Mouse (Mus musculus) heart, embryonic 12.5 days (tissue): ENCODE data around the gene Ndst2. TPM values are rescaled to one million over a fixed set of nuclear protein-coding genes. Genes with fewer than 3 reads are reported as not detected.

Experiments
- ATAC-seq: fragments of 200-750 bp; cut with Nextera tagmentation; 2 replicates; pipeline ENCODE4 v1.8.0; 2017; ENCODE audit warnings: moderate TSS enrichment, moderate library complexity; ENCODE audit not compliant: insufficient number of reproducible peaks, low FRiP score
- H3K27ac ChIP-seq: fragments of 300-500 bp; sonication (generic); 2 replicates; pipeline ENCODE4 v1.5.1; 2016; ENCODE audit warnings: mild to moderate bottlenecking, moderate library complexity; ENCODE audit not compliant: poor library complexity, severe bottlenecking
- H3K27me3 ChIP-seq: fragments of 300-500 bp; sonication (generic); replicated peaks from 2 replicates; pipeline ENCODE4 v1.6.1; 2016; ENCODE audit warnings: mild to moderate bottlenecking, moderate library complexity
- H3K36me3 ChIP-seq: fragments of 300-500 bp; sonication (generic); 2 replicates; pipeline ENCODE4 v1.6.1; 2016; ENCODE audit warnings: mild to moderate bottlenecking, moderate library complexity
- H3K4me1 ChIP-seq: fragments of 300-500 bp; sonication (generic); replicated peaks from 2 replicates; pipeline ENCODE4 v1.6.1; 2016; ENCODE audit warnings: mild to moderate bottlenecking
- H3K4me2 ChIP-seq: fragments of 300-500 bp; sonication (generic); 2 replicates; pipeline ENCODE4 v1.6.1; 2016; ENCODE audit warnings: mild to moderate bottlenecking, moderate library complexity
- H3K4me3 ChIP-seq: fragments of 300-500 bp; sonication (generic); 2 replicates; pipeline ENCODE4 v1.5.1; 2016; ENCODE audit warnings: mild to moderate bottlenecking
- H3K9ac ChIP-seq: fragments of 300-500 bp; sonication (generic); 2 replicates; pipeline ENCODE4 v1.6.1; 2016; ENCODE audit warnings: mild to moderate bottlenecking, moderate library complexity
- H3K9me3 ChIP-seq: fragments of 300-500 bp; sonication (generic); replicated peaks from 2 replicates; pipeline ENCODE4 v1.6.1; 2016; ENCODE audit warnings: mild to moderate bottlenecking, moderate library complexity
- WGBS: fragments of 180-500 bp; shearing (Covaris S2); methylation state at CpG from one replicate; pipeline ENCODE4 v1.1.7; 2016; 5-methylcytosine and 5-hydroxymethylcytosine counted together
- polyA plus RNA-seq: library from polyadenylated mRNA; unstranded; fragments of >200 nt; fragmentation: Nextera tagmentation; extraction: Ambion mirVana; gene quantifications from 2 replicates; pipeline ENCODE4 v1.2.1, GENCODE M21; 2016

Ndst2 gene
- polyA plus RNA-seq, 1 experiment from 2014 or later = 18.8 TPM

- Histone ChIP-seq H3K27me3 (no peaks in the 10 kb centered on the region), H3K9me3 (no peaks in the 10 kb centered on the region), H3K36me3 (peaks cover 75% of the 10 kb centered on the region), H3K27ac (peak overlapping the region; percentile 92), H3K4me1 (peaks cover 39% of the 10 kb centered on the region), H3K4me3 (no peak overlapping the region), H3K9ac (peak overlapping the region; percentile 45), H3K4me2 (no peak overlapping the region)
- WGBS = 14% methylated on average over 12 of the region's 12 CpGs
- ATAC-seq = peak; percentile 71
Measured at GRCm38 (mm10) chr14:20765642-20766258, 31.4 kb upstream of the Ndst2 start.

GRCm38 (mm10) chr14:20764942-20765341 lies 30.6 kb upstream of the Ndst2 start:
- H3K36me3 ChIP-seq = peaks cover 75% of the 10 kb centered on the region
- 70% methylated on average over 5 of the region's 5 CpGs for WGBS
- no peak overlapping the region for H3K4me3 ChIP-seq
- peak overlapping the region; percentile 45 for H3K9ac ChIP-seq
- peak overlapping the region; percentile 92 for H3K27ac ChIP-seq
- no peaks in the 10 kb centered on the region for H3K9me3 ChIP-seq
- no peak for ATAC-seq
- H3K27me3 ChIP-seq = no peaks in the 10 kb centered on the region
- H3K4me2 ChIP-seq = no peak overlapping the region
- peaks cover 39% of the 10 kb centered on the region for H3K4me1 ChIP-seq

GRCm38 (mm10) chr14:20758768-20759435 lies 24.5 kb upstream of the Ndst2 start:
- Histone ChIP-seq H3K9ac (no peak overlapping the region), H3K36me3 (peaks cover 99% of the 10 kb centered on the region), H3K4me1 (peaks cover 13% of the 10 kb centered on the region), H3K4me3 (no peak overlapping the region), H3K27me3 (no peaks in the 10 kb centered on the region), H3K27ac (no peak overlapping the region), H3K4me2 (no peak overlapping the region), H3K9me3 (no peaks in the 10 kb centered on the region)
- 49% methylated on average over 8 of the region's 8 CpGs for WGBS
- no peak for ATAC-seq

- H3K4me3 ChIP-seq = no peak overlapping the region
- 93% methylated on average over 22 of the region's 22 CpGs for whole genome bisulfite sequencing
- ATAC-seq = no peak
- H3K4me1 ChIP-seq = peaks cover 10% of the 10 kb centered on the region
- no peak overlapping the region for H3K27ac ChIP-seq
- H3K4me2 ChIP-seq = no peak overlapping the region
- H3K36me3 ChIP-seq = peaks cover 98% of the 10 kb centered on the region
- H3K27me3 ChIP-seq = no peaks in the 10 kb centered on the region
- no peak overlapping the region for H3K9ac ChIP-seq
- H3K9me3 ChIP-seq = no peaks in the 10 kb centered on the region
Measured at GRCm38 (mm10) chr14:20757370-20757907, 23.1 kb upstream of the Ndst2 start.

GRCm38 (mm10) chr14:20753792-20754191 lies 19.4 kb upstream of the Ndst2 start:
- Histone ChIP-seq H3K9ac (no peak overlapping the region), H3K27ac (no peak overlapping the region), H3K4me2 (no peak overlapping the region), H3K27me3 (no peaks in the 10 kb centered on the region), H3K36me3 (peaks cover 61% of the 10 kb centered on the region), H3K4me1 (peaks cover 22% of the 10 kb centered on the region), H3K4me3 (no peak overlapping the region), H3K9me3 (no peaks in the 10 kb centered on the region)
- no peak for ATAC-seq
- 75% methylated on average over 3 of the region's 3 CpGs for WGBS

DNA sequence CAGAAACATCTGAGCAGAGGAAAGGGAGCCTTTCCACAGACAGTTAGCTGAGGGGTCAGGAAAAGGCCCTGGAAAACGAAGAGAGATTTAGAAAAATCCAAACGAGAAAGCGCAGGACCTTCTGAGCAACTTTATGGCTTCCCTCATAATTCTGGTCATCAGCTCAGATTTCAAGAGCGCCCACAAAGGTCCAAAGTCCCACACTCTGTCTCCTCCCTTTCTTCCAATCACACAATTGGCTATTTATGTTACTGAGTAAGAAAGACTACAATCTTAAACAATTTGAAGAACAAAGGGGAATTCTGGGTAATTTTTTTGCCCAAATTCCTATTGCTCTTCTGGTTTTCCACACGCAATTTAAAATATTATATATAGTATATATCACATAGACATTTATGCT lies 16.1 kb upstream of the Ndst2 start:
- Histone ChIP-seq H3K27me3 (no peaks in the 10 kb centered on the region), H3K9me3 (no peaks in the 10 kb centered on the region), H3K9ac (peak overlapping the region; percentile 44; the same call in 1 of the 2 replicates), H3K27ac (peak overlapping the region; percentile 79), H3K4me3 (no peak overlapping the region), H3K4me1 (peaks cover 36% of the 10 kb centered on the region), H3K36me3 (peaks cover 49% of the 10 kb centered on the region), H3K4me2 (no peak overlapping the region)
- no peak for ATAC-seq
- 87% methylated on average over 5 of the region's 5 CpGs for WGBS

DNA sequence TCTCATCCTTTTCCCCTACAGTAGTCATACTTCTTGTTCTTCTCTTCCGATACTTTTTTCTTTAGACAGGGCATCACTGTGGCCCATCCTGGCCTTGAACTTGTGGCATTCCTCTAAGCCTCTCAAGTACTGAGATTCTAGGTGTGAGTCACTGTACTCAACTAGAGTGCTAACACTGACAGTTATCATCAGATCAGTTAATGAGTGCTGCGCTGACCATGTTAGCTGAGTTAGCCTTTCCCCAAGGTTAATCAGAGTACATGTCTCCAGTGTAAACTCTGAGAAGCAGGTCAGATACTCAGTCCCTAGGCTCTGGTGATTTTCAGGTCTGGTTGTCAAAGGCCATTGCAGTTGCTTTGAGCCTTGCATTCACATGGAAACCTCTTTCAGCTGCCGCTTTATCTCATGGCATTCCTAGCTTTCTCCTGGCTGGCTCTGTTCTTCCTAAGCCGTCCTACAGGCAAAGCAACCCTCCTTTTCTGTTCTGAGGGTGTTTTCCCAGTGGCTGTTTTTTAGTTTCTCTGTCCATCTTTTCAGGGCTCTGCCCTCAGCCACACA lies 15.2 kb upstream of the Ndst2 start:
- Histone ChIP-seq H3K27me3 (no peaks in the 10 kb centered on the region), H3K9me3 (no peaks in the 10 kb centered on the region), H3K4me1 (peaks cover 36% of the 10 kb centered on the region), H3K4me2 (no peak overlapping the region), H3K27ac (peak overlapping the region; percentile 79), H3K36me3 (peaks cover 49% of the 10 kb centered on the region), H3K4me3 (no peak overlapping the region), H3K9ac (no peak overlapping the region)
- WGBS = 41% methylated on average over 4 of the region's 4 CpGs
- 0 out of 2 replicates have a peak, but pooled peaks have one; percentile 12 for ATAC-seq

DNA sequence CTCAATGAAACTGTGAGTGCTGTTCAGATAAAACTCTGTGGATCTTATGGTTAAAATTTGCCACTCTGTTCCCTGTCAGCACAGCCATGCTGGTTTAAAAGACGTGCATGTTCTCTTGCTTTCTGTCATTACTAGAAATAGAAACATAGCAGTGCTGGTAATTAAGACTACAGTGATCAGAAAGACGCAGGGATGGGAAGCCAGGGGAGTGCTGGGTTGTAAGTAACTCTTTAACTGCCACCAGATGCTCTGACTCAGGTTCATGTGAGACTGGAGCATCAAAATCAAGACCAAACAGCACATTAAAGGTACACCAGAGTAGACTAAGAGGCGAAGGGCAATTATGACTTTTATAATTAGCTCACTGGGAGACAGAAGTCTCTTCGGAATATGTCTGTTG lies 14.0 kb upstream of the Ndst2 start:
- Histone ChIP-seq H3K4me3 (no peak overlapping the region), H3K9ac (no peak overlapping the region), H3K27me3 (no peaks in the 10 kb centered on the region), H3K9me3 (no peaks in the 10 kb centered on the region), H3K4me1 (peaks cover 36% of the 10 kb centered on the region), H3K4me2 (no peak overlapping the region), H3K27ac (peak overlapping the region; percentile 79), H3K36me3 (peaks cover 48% of the 10 kb centered on the region)
- no peak for ATAC-seq
- WGBS = 55% methylated on average over 4 of the region's 4 CpGs

DNA sequence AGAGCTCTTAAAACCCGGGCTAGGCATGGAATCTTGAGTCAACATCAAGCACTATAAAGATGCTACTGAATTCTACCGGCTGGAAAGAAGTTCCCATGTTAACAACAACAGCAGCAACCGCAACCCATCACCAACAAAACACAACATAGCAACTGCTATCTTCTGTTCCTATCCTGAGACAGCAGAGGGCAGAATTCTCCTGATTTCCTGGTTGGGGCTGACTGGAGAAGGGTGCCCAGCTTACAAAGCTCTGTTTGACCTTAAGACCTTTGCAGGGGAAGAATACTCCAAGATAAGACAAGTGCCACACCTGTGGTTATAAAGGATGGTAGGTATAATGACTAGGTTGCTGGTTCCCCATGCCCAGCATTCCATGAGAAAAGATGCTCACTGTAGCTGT lies 12.6 kb upstream of the Ndst2 start:
- peaks cover 52% of the 10 kb centered on the region for H3K36me3 ChIP-seq
- no peak overlapping the region for H3K27ac ChIP-seq
- H3K4me1 ChIP-seq = peaks cover 36% of the 10 kb centered on the region
- H3K27me3 ChIP-seq = no peaks in the 10 kb centered on the region
- no peak overlapping the region for H3K9ac ChIP-seq
- 80% methylated on average over 3 of the region's 3 CpGs for WGBS
- H3K9me3 ChIP-seq = no peaks in the 10 kb centered on the region
- no peak for ATAC-seq
- no peak overlapping the region for H3K4me2 ChIP-seq
- no peak overlapping the region for H3K4me3 ChIP-seq

DNA sequence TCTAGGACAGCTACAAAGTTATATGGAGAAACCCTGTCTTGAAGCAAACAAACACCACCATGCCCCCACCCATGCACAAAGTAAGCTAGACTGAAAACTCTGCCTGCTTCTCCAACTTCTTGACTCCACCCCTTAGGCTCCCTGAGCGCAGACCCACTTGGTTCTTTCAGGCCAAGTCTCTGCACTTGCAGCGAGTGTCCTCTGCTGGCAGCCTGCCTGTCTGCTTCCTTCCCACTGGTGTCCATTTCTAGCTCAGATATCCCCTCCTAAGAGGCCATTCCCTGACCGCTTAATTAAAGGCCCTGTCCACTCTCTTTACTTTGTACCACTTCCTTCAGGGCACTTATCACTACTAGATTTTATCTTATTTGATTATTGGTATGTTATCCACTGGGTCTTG lies 9.3 kb upstream of the Ndst2 start:
- H3K4me1 ChIP-seq = peaks cover 18% of the 10 kb centered on the region
- no peak for ATAC-seq
- WGBS = 69% methylated on average over 3 of the region's 3 CpGs
- H3K36me3 ChIP-seq = peaks cover 84% of the 10 kb centered on the region
- H3K27ac ChIP-seq = no peak overlapping the region
- H3K4me3 ChIP-seq = no peak overlapping the region
- H3K9me3 ChIP-seq = no peaks in the 10 kb centered on the region
- H3K9ac ChIP-seq = no peak overlapping the region
- H3K27me3 ChIP-seq = no peaks in the 10 kb centered on the region
- no peak overlapping the region for H3K4me2 ChIP-seq

DNA sequence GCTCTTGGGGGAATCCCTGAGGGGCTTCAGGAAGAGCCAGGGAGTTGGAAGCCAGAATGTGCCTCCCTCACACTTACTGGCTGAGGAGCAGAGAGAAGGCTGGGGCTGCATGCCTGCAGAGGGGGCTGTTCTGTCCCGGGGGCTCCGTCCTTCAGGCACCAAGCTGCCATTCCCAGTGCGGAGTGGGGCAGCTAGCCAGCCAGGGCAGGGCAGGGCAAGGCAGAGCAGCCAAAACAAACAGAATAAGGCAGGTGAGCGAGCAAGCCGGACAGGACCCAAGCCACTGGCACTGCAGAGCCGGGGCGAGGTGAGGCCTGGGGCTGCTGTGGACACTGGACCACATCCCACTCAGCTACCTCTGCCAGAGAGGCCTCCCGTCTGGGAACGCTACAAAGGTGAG lies 6.9 kb upstream of the Ndst2 start:
- Histone ChIP-seq H3K9ac (no peak overlapping the region), H3K9me3 (no peaks in the 10 kb centered on the region), H3K36me3 (peaks cover 92% of the 10 kb centered on the region), H3K4me3 (no peak overlapping the region), H3K27ac (no peak overlapping the region), H3K4me2 (no peak overlapping the region), H3K4me1 (peaks cover 20% of the 10 kb centered on the region), H3K27me3 (no peaks in the 10 kb centered on the region)
- 84% methylated on average over 9 of the region's 9 CpGs for WGBS
- ATAC-seq = no peak
